11 mouse cellular contexts compared by ENCODE assay signal in genomic region chr12:83151474-83151873, GRCm38 (mm10).
DNase-seq lines count a peak whose midpoint lies in the region; ATAC-seq lines count a peak whose summit lies in the region.
"Had no signal": no experiment of that assay in that cellular context is flagged by ENCODE, and none has a peak within 500 bp of the region (broad histone marks: within the 10 kb centered on the region; RNA-seq: fewer than 3 reads in every experiment).

No protein-coding gene starts in this region.

- DNase-seq in heart, postnatal 4 days: peak; percentile 52
- DNase-seq in heart, adult 18-20 months: no peak
- DNase-seq in MN1 (ENCODE audit: low spot score): peak; percentile 66
- DNase-seq in brain, adult 2 months (ENCODE audit: low read depth, low spot score): peak; percentile 68
- peak; percentile 73 to 74 for DNase-seq in cerebellum, postnatal 14 days
- no peak for DNase-seq in frontal cortex, postnatal 14 days (ENCODE audit: low spot score in 2 of 2)
- DNase-seq: kidney, postnatal 14 days; lung, postnatal 10 days had no signal

- no peak for ATAC-seq in megakaryocyte, adult 5-6 weeks (ENCODE audit: poor library complexity, severe bottlenecking)
- ATAC-seq: forebrain, embryonic 16.5 days; intestine, postnatal 0 days had no signal

Comparison
In these comparisons a context has a peak if more than half of its experiments do, and no peak if none do; other contexts are left out.
1. DNase-seq: peak in heart, postnatal 4 days (single experiment), MN1 (single experiment), brain, adult 2 months (single experiment) and cerebellum, postnatal 14 days (2 of 2); none in heart, adult 18-20 months (0 of 2) and frontal cortex, postnatal 14 days (0 of 2).